Mouse (Mus musculus) midbrain, embryonic 13.5 days (tissue): ENCODE measurements around the gene Acp7. TPM values are rescaled to one million over a fixed set of nuclear protein-coding genes. Genes with fewer than 3 reads are reported as not detected.
A peak's percentile ranks its signal among the peaks of the same experiment; 100 is the strongest.
"Not testable (repeated sequence)": the region's sequence is repeated elsewhere in the genome, so short reads cannot be mapped to it uniquely, and the experiment has no call there.

Experiments
- ATAC-seq: fragments of 200-750 bp; cut with Nextera tagmentation; 2 replicates; pipeline ENCODE4 v1.8.0; 2017; ENCODE audit warnings: mild to moderate bottlenecking, moderate TSS enrichment, moderate library complexity
- H3K27ac ChIP-seq: fragments of 300-500 bp; sonication (generic); 2 replicates; pipeline ENCODE4 v1.5.1; 2015; ENCODE audit warnings: inconsistent platforms, mild to moderate bottlenecking, moderate library complexity
- H3K27me3 ChIP-seq: fragments of 300-500 bp; sonication (generic); 2 replicates; pipeline ENCODE4 v1.6.1; 2015; ENCODE audit warnings: mild to moderate bottlenecking, inconsistent platforms
- H3K36me3 ChIP-seq: fragments of 300-500 bp; sonication (generic); 2 replicates; pipeline ENCODE4 v1.6.1; 2015; ENCODE audit warnings: mild to moderate bottlenecking, inconsistent platforms
- H3K4me1 ChIP-seq: fragments of 300-500 bp; sonication (generic); replicated peaks from 2 replicates; pipeline ENCODE4 v1.6.1; 2015; ENCODE audit warnings: inconsistent platforms
- H3K4me2 ChIP-seq: fragments of 300-500 bp; sonication (generic); replicated peaks from 2 replicates; pipeline ENCODE4 v1.6.1; 2015; ENCODE audit warnings: moderate library complexity, mild to moderate bottlenecking, inconsistent platforms
- H3K4me3 ChIP-seq: fragments of 300-500 bp; sonication (generic); replicated peaks from 2 replicates; pipeline ENCODE4 v1.5.1; 2015; ENCODE audit warnings: mild to moderate bottlenecking, inconsistent platforms
- H3K9ac ChIP-seq: fragments of 300-500 bp; sonication (generic); replicated peaks from 2 replicates; pipeline ENCODE4 v1.6.1; 2015; ENCODE audit warnings: mild to moderate bottlenecking, inconsistent platforms
- H3K9me3 ChIP-seq: fragments of 300-500 bp; sonication (generic); 2 replicates; pipeline ENCODE4 v1.6.1; 2016; ENCODE audit warnings: mild to moderate bottlenecking, inconsistent platforms
- WGBS: fragments of 180-500 bp; shearing (Covaris S2); methylation state at CpG from one replicate; pipeline ENCODE4 v1.1.7; 2015; 5-methylcytosine and 5-hydroxymethylcytosine counted together
- polyA plus RNA-seq: library from polyadenylated mRNA; unstranded; fragments of >200 nt; fragmentation: Nextera tagmentation; extraction: Ambion mirVana; gene quantifications from 2 replicates; pipeline ENCODE4 v1.2.1, GENCODE M21; 2015

Gene Acp7
- polyA plus RNA-seq, 1 experiment from 2014 or later: not detected

GRCm38 (mm10) chr7:28645947-28646475 is 14.9 kb upstream of the Acp7 start:
- no peak overlapping the region for H3K9ac ChIP-seq
- H3K9me3 ChIP-seq: no peaks in the 10 kb centered on the region
- H3K27ac ChIP-seq: no peak overlapping the region
- H3K4me1 ChIP-seq: no peaks in the 10 kb centered on the region
- ATAC-seq: no peak
- H3K36me3 ChIP-seq: no peaks in the 10 kb centered on the region
- no peak overlapping the region for H3K4me3 ChIP-seq
- H3K4me2 ChIP-seq: no peak overlapping the region
- H3K27me3 ChIP-seq: no peaks in the 10 kb centered on the region
- WGBS: 89% methylated on average over 2 of the region's 2 CpGs

GRCm38 (mm10) chr7:28645366-28645765 is 14.2 kb upstream of the Acp7 start:
- Histone ChIP-seq H3K9me3 (no peaks in the 10 kb centered on the region), H3K4me3 (no peak overlapping the region), H3K27me3 (no peaks in the 10 kb centered on the region), H3K27ac (no peak overlapping the region), H3K9ac (no peak overlapping the region), H3K36me3 (no peaks in the 10 kb centered on the region), H3K4me1 (no peaks in the 10 kb centered on the region), H3K4me2 (no peak overlapping the region)
- 34% methylated on average over 6 of the region's 6 CpGs for WGBS
- ATAC-seq: no peak

- no peak overlapping the region for H3K4me3 ChIP-seq
- H3K9me3 ChIP-seq: no peaks in the 10 kb centered on the region
- no peak overlapping the region for H3K27ac ChIP-seq
- no peak for ATAC-seq
- no peak overlapping the region for H3K4me2 ChIP-seq
- H3K4me1 ChIP-seq: peaks cover 3% of the 10 kb centered on the region; the same call in 1 of the 2 replicates
- H3K36me3 ChIP-seq: no peaks in the 10 kb centered on the region
- H3K9ac ChIP-seq: no peak overlapping the region
- H3K27me3 ChIP-seq: no peaks in the 10 kb centered on the region
- WGBS: 85% methylated on average over 8 of the region's 8 CpGs
Observed at GRCm38 (mm10) chr7:28641546-28641945, 10.4 kb upstream of the Acp7 start.

GRCm38 (mm10) chr7:28637511-28637910 is 6.4 kb upstream of the Acp7 start:
- Histone ChIP-seq H3K27ac (no peak overlapping the region), H3K9ac (no peak overlapping the region), H3K9me3 (no peaks in the 10 kb centered on the region), H3K4me3 (no peak overlapping the region), H3K27me3 (peaks cover 4% of the 10 kb centered on the region; the same call in 1 of the 2 replicates), H3K4me1 (peaks cover 3% of the 10 kb centered on the region; the same call in 1 of the 2 replicates), H3K36me3 (no peaks in the 10 kb centered on the region), H3K4me2 (no peak overlapping the region)
- WGBS: 34% methylated on average over 8 of the region's 8 CpGs
- ATAC-seq: no peak

- H3K4me1 ChIP-seq: peaks cover 18% of the 10 kb centered on the region
- no peaks in the 10 kb centered on the region for H3K9me3 ChIP-seq
- H3K36me3 ChIP-seq: no peaks in the 10 kb centered on the region
- H3K27ac ChIP-seq: no peak overlapping the region
- no peak overlapping the region for H3K9ac ChIP-seq
- peaks cover 35% of the 10 kb centered on the region for H3K27me3 ChIP-seq
- H3K4me3 ChIP-seq: no peak overlapping the region
- no peak for ATAC-seq
- no peak overlapping the region for H3K4me2 ChIP-seq
- WGBS: 81% methylated on average over 4 of the region's 4 CpGs
Observed at GRCm38 (mm10) chr7:28634128-28634527, 3.0 kb upstream of the Acp7 start.

- Histone ChIP-seq H3K4me2 (no peak overlapping the region), H3K27ac (no peak overlapping the region), H3K27me3 (peaks cover 16% of the 10 kb centered on the region), H3K4me1 (peaks cover 4% of the 10 kb centered on the region; the same call in 1 of the 2 replicates), H3K9ac (no peak overlapping the region), H3K4me3 (no peak overlapping the region), H3K9me3 (no peaks in the 10 kb centered on the region), H3K36me3 (no peaks in the 10 kb centered on the region)
- no peak for ATAC-seq
- WGBS: 88% methylated on average over 5 of the region's 5 CpGs
Observed at GRCm38 (mm10) chr7:28624791-28625190, 6.3 kb downstream of the Acp7 start.

- no peak overlapping the region for H3K4me3 ChIP-seq
- no peaks in the 10 kb centered on the region for H3K4me1 ChIP-seq
- ATAC-seq: no peak
- WGBS: 79% methylated on average over 9 of the region's 9 CpGs
- H3K27ac ChIP-seq: no peak overlapping the region
- H3K27me3 ChIP-seq: no peaks in the 10 kb centered on the region
- H3K4me2 ChIP-seq: no peak overlapping the region
- no peaks in the 10 kb centered on the region for H3K36me3 ChIP-seq
- no peak overlapping the region for H3K9ac ChIP-seq
- H3K9me3 ChIP-seq: no peaks in the 10 kb centered on the region; the same call in 1 of the 2 replicates
Observed at GRCm38 (mm10) chr7:28619098-28619715, 11.9 kb downstream of the Acp7 start.

GRCm38 (mm10) chr7:28605951-28606350 is 25.2 kb downstream of the Acp7 start:
- Histone ChIP-seq H3K4me1 (peaks cover 6% of the 10 kb centered on the region; the same call in 1 of the 2 replicates), H3K4me2 (no peak overlapping the region), H3K27ac (no peak overlapping the region), H3K27me3 (no peaks in the 10 kb centered on the region), H3K9ac (no peak overlapping the region), H3K36me3 (no peaks in the 10 kb centered on the region), H3K9me3 (no peaks in the 10 kb centered on the region), H3K4me3 (no peak overlapping the region)
- no peak for ATAC-seq
- WGBS: 97% methylated on average over 8 of the region's 8 CpGs

GRCm38 (mm10) chr7:28603788-28604187 is 27.3 kb downstream of the Acp7 start:
- not testable (repeated sequence) for H3K9ac ChIP-seq, H3K36me3 ChIP-seq, H3K4me1 ChIP-seq, ATAC-seq, H3K27ac ChIP-seq, H3K4me3 ChIP-seq, H3K27me3 ChIP-seq, H3K4me2 ChIP-seq, H3K9me3 ChIP-seq
- WGBS: 83% methylated on average over 2 of the region's 2 CpGs

GRCm38 (mm10) chr7:28603136-28603535 is 28.0 kb downstream of the Acp7 start:
- Histone ChIP-seq H3K4me2 (no peak overlapping the region), H3K9ac (no peak overlapping the region), H3K9me3 (no peaks in the 10 kb centered on the region), H3K4me1 (peaks cover 6% of the 10 kb centered on the region; the same call in 1 of the 2 replicates), H3K27me3 (no peaks in the 10 kb centered on the region), H3K36me3 (no peaks in the 10 kb centered on the region), H3K27ac (no peak overlapping the region), H3K4me3 (no peak overlapping the region)
- no peak for ATAC-seq
- WGBS: 69% methylated on average over 5 of the region's 5 CpGs

- no peak for ATAC-seq
- Histone ChIP-seq H3K9ac (no peak overlapping the region), H3K27ac (no peak overlapping the region), H3K4me1 (peaks cover 15% of the 10 kb centered on the region), H3K4me2 (no peak overlapping the region), H3K36me3 (no peaks in the 10 kb centered on the region), H3K4me3 (no peak overlapping the region), H3K9me3 (no peaks in the 10 kb centered on the region), H3K27me3 (no peaks in the 10 kb centered on the region)
- 30% methylated on average over 7 of the region's 7 CpGs for WGBS
Observed at GRCm38 (mm10) chr7:28601668-28602067, 29.5 kb downstream of the Acp7 start.

GRCm38 (mm10) chr7:28601029-28601428 is 30.1 kb downstream of the Acp7 start:
- Histone ChIP-seq H3K27ac (no peak overlapping the region), H3K9ac (0 out of 2 replicates have a peak overlapping the region, but pooled peaks have one; percentile 19), H3K27me3 (no peaks in the 10 kb centered on the region), H3K36me3 (no peaks in the 10 kb centered on the region), H3K4me1 (peaks cover 21% of the 10 kb centered on the region), H3K4me2 (no peak overlapping the region), H3K9me3 (no peaks in the 10 kb centered on the region), H3K4me3 (no peak overlapping the region)
- 14% methylated on average over 11 of the region's 11 CpGs for WGBS
- no peak for ATAC-seq

- H3K9me3 ChIP-seq: no peaks in the 10 kb centered on the region
- H3K27me3 ChIP-seq: no peaks in the 10 kb centered on the region
- H3K4me3 ChIP-seq: no peak overlapping the region
- WGBS: 61% methylated on average over 2 of the region's 2 CpGs
- no peak for ATAC-seq
- H3K9ac ChIP-seq: no peak overlapping the region
- H3K36me3 ChIP-seq: no peaks in the 10 kb centered on the region
- no peak overlapping the region for H3K4me2 ChIP-seq
- peaks cover 34% of the 10 kb centered on the region for H3K4me1 ChIP-seq
- H3K27ac ChIP-seq: no peak overlapping the region
Observed at GRCm38 (mm10) chr7:28598951-28599350, 32.2 kb downstream of the Acp7 start.
